Comparison of ENCODE assay signal across 26 mouse cellular contexts in genomic region chr11:36153450-36153849, GRCm38 (mm10).
"Had no signal": no experiment of that assay in that cellular context is flagged by ENCODE, and none has a peak within 500 bp of the region (broad histone marks: within the 10 kb centered on the region; RNA-seq: fewer than 3 reads in every experiment).

No protein-coding gene starts in this region.

- H3K27ac ChIP-seq: heart, adult 2 months; heart, embryonic 10.5 days; heart, embryonic 13.5 days; hindbrain, embryonic 10.5 days; hindbrain, embryonic 12.5 days; hindbrain, embryonic 14.5 days; kidney, embryonic 15.5 days; kidney, postnatal 0 days; limb, embryonic 13.5 days; limb, embryonic 15.5 days; liver, embryonic 12.5 days; liver, embryonic 14.5 days had no signal

- H3K9ac ChIP-seq: forebrain, postnatal 0 days; heart, embryonic 13.5 days; hindbrain, embryonic 12.5 days; hindbrain, embryonic 14.5 days; kidney, embryonic 15.5 days; limb, embryonic 13.5 days; limb, embryonic 15.5 days; liver, embryonic 12.5 days; liver, embryonic 14.5 days had no signal

- H3K27me3 ChIP-seq: heart, embryonic 13.5 days; hindbrain, embryonic 12.5 days; kidney, embryonic 15.5 days; liver, embryonic 12.5 days had no signal

- H3K4me1 ChIP-seq: liver, embryonic 12.5 days had no signal

- H3K4me3 ChIP-seq: heart, adult 2 months; heart, embryonic 10.5 days; hindbrain, embryonic 10.5 days; hindbrain, embryonic 12.5 days; kidney, embryonic 15.5 days; limb, embryonic 13.5 days; limb, embryonic 15.5 days; liver, embryonic 12.5 days had no signal

- H3K9me3 ChIP-seq: heart, embryonic 10.5 days; heart, embryonic 13.5 days; hindbrain, embryonic 10.5 days; hindbrain, embryonic 12.5 days; kidney, embryonic 15.5 days; limb, embryonic 13.5 days; limb, embryonic 15.5 days; liver, embryonic 12.5 days had no signal

- ATAC-seq: forebrain, postnatal 0 days; inflammation-experienced regulatory T-cells, adult 6 months; intestine, postnatal 0 days; liver, embryonic 12.5 days had no signal

- DNase-seq: forebrain, postnatal 0 days; gastrocnemius, postnatal 14 days; gastrocnemius, postnatal 36 days; heart, adult 2 months; heart, postnatal 10 days; heart, postnatal 4 days; kidney, adult 18-20 months; kidney, adult 8-10 months; kidney, postnatal 14 days; kidney, postnatal 36 days; layer of hippocampus, adult 9-11 months; layer of hippocampus, postnatal 36 days; left cerebral cortex, postnatal 4 days had no signal

- H3K4me2 ChIP-seq: hindbrain, embryonic 12.5 days; hindbrain, embryonic 14.5 days had no signal

- H3K36me3 ChIP-seq: heart, embryonic 10.5 days; heart, embryonic 13.5 days; hindbrain, embryonic 10.5 days; hindbrain, embryonic 12.5 days; kidney, embryonic 15.5 days; limb, embryonic 13.5 days; limb, embryonic 15.5 days; liver, embryonic 12.5 days had no signal
